Mouse (Mus musculus): ENCODE measurements around the gene Adam1a. TPM values are rescaled to one million over a fixed set of nuclear protein-coding genes. Genes with fewer than 3 reads are reported as not detected.

Adam1a gene
- polyA plus RNA-seq, 1 experiment from 2014 or later, result 1.3 TPM

DNA sequence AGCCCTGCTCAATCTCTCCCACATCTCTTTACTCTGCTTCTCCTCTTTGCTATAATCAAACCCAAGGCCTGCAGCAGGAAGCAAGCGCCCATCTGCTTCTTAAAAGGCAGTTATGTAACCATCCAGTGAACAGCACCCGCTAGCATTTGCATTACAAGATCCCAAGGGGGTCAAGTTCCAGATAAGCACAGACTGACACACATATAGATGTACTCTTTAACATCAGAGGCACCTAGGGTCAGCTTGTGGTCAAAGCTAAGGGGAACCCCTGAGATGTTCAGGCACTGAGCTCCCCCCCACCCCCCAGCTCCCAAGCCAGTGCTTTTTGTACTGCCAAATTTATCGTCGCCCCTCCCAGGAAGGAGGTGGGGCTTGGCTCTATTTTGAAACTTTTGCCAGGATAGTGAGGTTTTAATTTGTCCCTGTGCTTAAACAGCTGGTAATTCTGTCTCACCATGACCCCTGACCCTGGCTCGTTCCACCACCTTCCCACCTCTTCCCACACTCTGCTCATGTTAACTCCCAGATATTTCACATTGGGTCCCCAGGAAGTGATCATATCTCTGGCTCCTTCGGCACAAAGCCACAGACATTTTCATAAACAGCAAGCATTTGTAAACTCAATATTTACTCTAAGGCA is 41.2 kb upstream of the Adam1a start:
- ATAC-seq (ENCODE audit: insufficient read depth, low FRiP score), result 0 out of 2 replicates have a peak, but pooled peaks have one; percentile 18
- peaks cover 21% of the 10 kb centered on the region for H3K4me1 ChIP-seq (ENCODE audit: control insufficient read depth, insufficient read depth, low read length)
- H3K4me2 ChIP-seq (ENCODE audit: low read depth, low read length), result no peak overlapping the region; the same call in 1 of the 2 replicates
- no peaks in the 10 kb centered on the region for H3K36me3 ChIP-seq (ENCODE audit: control insufficient read depth, insufficient read depth, low read length)
- H3K9me3 ChIP-seq (replicated peaks; ENCODE audit: control insufficient read depth, low read length), result no peaks in the 10 kb centered on the region
- H3K27me3 ChIP-seq (ENCODE audit: control insufficient read depth, insufficient read depth, low read length), result no peaks in the 10 kb centered on the region
- WGBS, result 37% methylated on average over 6 of the region's 6 CpGs
- peak overlapping the region; percentile 66 for H3K27ac ChIP-seq (ENCODE audit: low read length)
- H3K4me3 ChIP-seq (replicated peaks; ENCODE audit: low read length), result no peak overlapping the region
- no peak overlapping the region for H3K9ac ChIP-seq (ENCODE audit: low read length)

DNA sequence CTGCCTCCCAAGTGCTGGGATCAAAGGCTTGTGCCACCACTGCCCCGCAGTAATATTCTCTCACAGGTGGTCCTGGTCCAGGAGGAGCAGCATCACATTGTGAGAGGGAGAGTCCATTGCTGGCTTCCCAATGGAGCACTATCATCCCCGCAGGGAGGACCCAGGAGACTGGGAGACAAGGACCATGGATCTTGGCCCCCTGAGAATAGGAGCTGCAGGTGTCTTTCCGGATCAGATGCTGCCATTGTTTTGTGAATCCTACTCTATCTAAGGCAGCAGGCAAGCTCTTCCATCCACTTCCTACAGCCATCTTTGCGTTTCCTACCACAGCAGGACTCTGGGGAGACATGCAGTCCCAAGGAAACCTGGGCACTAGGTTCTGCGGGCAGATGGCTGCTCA is 40.4 kb upstream of the Adam1a start:
- no peak for ATAC-seq (ENCODE audit: insufficient read depth, low FRiP score)
- Histone ChIP-seq H3K9me3 (replicated peaks; ENCODE audit: control insufficient read depth, low read length) (no peaks in the 10 kb centered on the region), H3K27me3 (ENCODE audit: control insufficient read depth, insufficient read depth, low read length) (no peaks in the 10 kb centered on the region), H3K4me1 (ENCODE audit: control insufficient read depth, insufficient read depth, low read length) (peaks cover 21% of the 10 kb centered on the region), H3K4me2 (ENCODE audit: low read depth, low read length) (no peak overlapping the region), H3K4me3 (replicated peaks; ENCODE audit: low read length) (no peak overlapping the region), H3K36me3 (ENCODE audit: control insufficient read depth, insufficient read depth, low read length) (no peaks in the 10 kb centered on the region), H3K9ac (ENCODE audit: low read length) (no peak overlapping the region), H3K27ac (ENCODE audit: low read length) (peak overlapping the region; percentile 66)
- 90% methylated on average over 5 of the region's 5 CpGs for WGBS

DNA sequence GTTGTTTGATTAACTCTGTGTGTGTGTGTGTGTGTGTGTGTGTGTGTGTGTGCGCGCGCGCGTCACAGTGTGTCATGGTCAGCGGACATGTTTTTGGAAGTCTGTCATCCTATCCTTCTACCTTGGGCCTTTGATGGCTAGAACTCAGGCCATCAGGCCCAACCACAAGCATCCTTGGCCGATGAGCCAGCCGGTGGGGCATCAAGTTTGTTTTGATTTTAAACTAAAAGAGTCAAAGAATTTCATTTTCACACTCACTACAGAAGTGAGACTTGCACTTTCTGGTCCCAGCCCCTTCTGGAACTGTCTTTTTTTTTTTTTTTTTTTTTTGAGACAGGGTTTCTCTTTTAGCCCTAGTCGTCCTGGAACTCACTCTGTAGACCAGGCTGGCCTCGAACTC is 39.7 kb upstream of the Adam1a start:
- 88% methylated on average over 10 of the region's 10 CpGs for WGBS
- H3K4me3 ChIP-seq (replicated peaks; ENCODE audit: low read length), result no peak overlapping the region
- no peaks in the 10 kb centered on the region for H3K27me3 ChIP-seq (ENCODE audit: control insufficient read depth, insufficient read depth, low read length)
- no peaks in the 10 kb centered on the region for H3K9me3 ChIP-seq (replicated peaks; ENCODE audit: control insufficient read depth, low read length)
- no peak overlapping the region for H3K4me2 ChIP-seq (ENCODE audit: low read depth, low read length)
- peaks cover 21% of the 10 kb centered on the region for H3K4me1 ChIP-seq (ENCODE audit: control insufficient read depth, insufficient read depth, low read length)
- ATAC-seq (ENCODE audit: insufficient read depth, low FRiP score), result no peak
- H3K27ac ChIP-seq (ENCODE audit: low read length), result no peak overlapping the region
- H3K36me3 ChIP-seq (ENCODE audit: control insufficient read depth, insufficient read depth, low read length), result no peaks in the 10 kb centered on the region
- no peak overlapping the region for H3K9ac ChIP-seq (ENCODE audit: low read length)

DNA sequence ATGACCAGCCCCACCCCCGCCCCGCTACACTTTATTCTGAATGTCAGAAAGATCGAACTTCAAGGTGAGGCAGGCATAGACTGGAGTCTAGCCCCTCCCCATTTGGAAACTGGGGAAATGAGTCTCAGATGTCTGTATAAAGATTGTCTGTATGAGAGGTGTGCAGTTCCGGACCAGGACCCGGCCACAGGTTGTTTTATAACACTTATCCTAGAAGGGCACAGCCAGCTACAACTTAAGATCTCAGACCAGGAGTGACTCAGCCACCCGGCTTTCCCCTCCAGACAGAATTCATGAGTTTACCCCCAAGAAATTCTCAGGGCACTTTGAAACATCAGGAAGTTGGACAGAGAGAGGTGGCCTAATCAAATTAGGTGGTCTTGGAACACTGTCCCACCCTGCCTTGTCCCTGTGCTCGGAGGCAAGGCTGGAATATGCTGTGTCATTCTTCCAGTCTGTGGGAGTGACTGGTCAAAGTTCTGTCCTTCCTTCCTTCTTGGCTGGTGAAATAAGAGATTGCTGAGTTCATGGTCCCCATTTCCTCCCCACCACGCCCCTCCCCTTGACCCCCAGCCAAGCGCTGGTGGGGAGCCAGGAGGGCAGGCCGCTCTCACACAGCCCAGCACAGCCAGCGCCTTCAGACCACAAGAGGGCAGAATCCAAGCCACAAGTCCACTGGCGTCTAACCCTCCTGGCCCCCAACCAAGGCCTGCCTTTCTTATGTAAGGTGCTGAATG is 38.7 kb upstream of the Adam1a start:
- WGBS, result 46% methylated on average over 12 of the region's 12 CpGs
- 0 out of 2 replicates have a peak overlapping the region, but pooled peaks have one; percentile 7 for H3K4me2 ChIP-seq (ENCODE audit: low read depth, low read length)

DNA sequence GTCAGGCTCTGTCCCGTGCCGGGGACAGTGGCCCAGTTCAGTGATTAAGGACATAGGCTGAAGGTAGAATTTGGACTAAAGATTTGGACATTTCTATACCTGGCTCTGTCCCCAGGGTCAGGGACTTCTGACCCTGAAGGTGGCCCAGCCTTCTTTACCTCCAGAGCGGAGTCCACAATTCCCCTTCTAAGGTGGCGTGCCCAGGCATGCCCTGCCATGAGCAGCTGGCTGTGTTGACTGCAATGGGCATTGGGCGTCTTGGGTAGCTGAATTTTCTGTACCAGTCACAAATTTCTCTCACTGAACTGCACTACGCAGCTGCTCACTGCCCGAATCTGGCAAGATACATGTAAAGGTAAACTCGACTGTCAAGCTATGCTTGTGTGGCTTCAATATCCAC is 36.7 kb upstream of the Adam1a start:
- Histone ChIP-seq H3K4me3 (replicated peaks; ENCODE audit: low read length) (no peak overlapping the region), H3K4me1 (ENCODE audit: control insufficient read depth, insufficient read depth, low read length) (peaks cover 15% of the 10 kb centered on the region; the same call in 1 of the 2 replicates), H3K9me3 (replicated peaks; ENCODE audit: control insufficient read depth, low read length) (no peaks in the 10 kb centered on the region), H3K27me3 (ENCODE audit: control insufficient read depth, insufficient read depth, low read length) (no peaks in the 10 kb centered on the region), H3K9ac (ENCODE audit: low read length) (no peak overlapping the region), H3K36me3 (ENCODE audit: control insufficient read depth, insufficient read depth, low read length) (no peaks in the 10 kb centered on the region; the same call in 1 of the 2 replicates), H3K4me2 (ENCODE audit: low read depth, low read length) (no peak overlapping the region), H3K27ac (ENCODE audit: low read length) (no peak overlapping the region)
- 91% methylated on average over 8 of the region's 8 CpGs for WGBS
- ATAC-seq (ENCODE audit: insufficient read depth, low FRiP score), result no peak

More for the DNA sequence above, 38.7 kb upstream of the Adam1a start:
- Histone ChIP-seq H3K27ac (ENCODE audit: low read length) (peak overlapping the region; percentile 70), H3K4me3 (replicated peaks; ENCODE audit: low read length) (no peak overlapping the region), H3K4me1 (ENCODE audit: control insufficient read depth, insufficient read depth, low read length) (peaks cover 21% of the 10 kb centered on the region), H3K27me3 (ENCODE audit: control insufficient read depth, insufficient read depth, low read length) (no peaks in the 10 kb centered on the region), H3K9ac (ENCODE audit: low read length) (no peak overlapping the region), H3K36me3 (ENCODE audit: control insufficient read depth, insufficient read depth, low read length) (no peaks in the 10 kb centered on the region; the same call in 1 of the 2 replicates), H3K9me3 (replicated peaks; ENCODE audit: control insufficient read depth, low read length) (no peaks in the 10 kb centered on the region)
- peak; percentile 89 for ATAC-seq (ENCODE audit: insufficient read depth, low FRiP score)

DNA sequence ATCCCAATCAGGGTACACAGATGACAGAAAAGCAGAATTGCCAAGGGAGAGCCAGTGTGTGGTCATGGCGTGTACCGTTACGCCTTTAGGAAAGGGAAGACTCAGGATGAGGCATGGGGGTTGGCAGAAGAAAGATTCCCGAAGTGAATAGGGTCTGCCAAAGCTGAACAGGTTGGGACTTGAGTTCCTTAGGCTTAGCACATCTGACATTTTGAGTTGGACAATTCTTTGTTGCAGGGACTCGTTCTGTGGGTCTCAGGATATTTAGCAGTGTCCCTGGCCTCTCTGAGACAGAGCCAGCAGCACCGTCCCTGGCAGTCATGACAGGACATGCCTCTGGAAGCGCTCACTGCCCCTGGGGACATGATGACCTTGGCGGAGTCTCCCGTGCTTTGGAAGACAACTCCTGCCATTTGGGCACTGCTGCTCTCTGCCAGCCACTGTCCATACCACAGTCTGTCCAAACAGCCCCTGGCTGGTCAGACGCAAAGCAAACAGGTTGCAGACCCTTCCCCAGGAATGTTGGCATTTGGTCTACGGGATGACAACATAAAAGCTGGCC is 31.7 kb upstream of the Adam1a start:
- no peak overlapping the region for H3K9ac ChIP-seq (ENCODE audit: low read length)
- no peaks in the 10 kb centered on the region for H3K4me1 ChIP-seq (ENCODE audit: control insufficient read depth, insufficient read depth, low read length)
- 82% methylated on average over 11 of the region's 11 CpGs for WGBS
- H3K27me3 ChIP-seq (ENCODE audit: control insufficient read depth, insufficient read depth, low read length), result no peaks in the 10 kb centered on the region
- H3K36me3 ChIP-seq (ENCODE audit: control insufficient read depth, insufficient read depth, low read length), result no peaks in the 10 kb centered on the region; the same call in 1 of the 2 replicates
- no peak overlapping the region for H3K4me3 ChIP-seq (replicated peaks; ENCODE audit: low read length)
- no peaks in the 10 kb centered on the region for H3K9me3 ChIP-seq (replicated peaks; ENCODE audit: control insufficient read depth, low read length)
- H3K27ac ChIP-seq (ENCODE audit: low read length), result no peak overlapping the region
- ATAC-seq (ENCODE audit: insufficient read depth, low FRiP score), result no peak
- H3K4me2 ChIP-seq (ENCODE audit: low read depth, low read length), result no peak overlapping the region

DNA sequence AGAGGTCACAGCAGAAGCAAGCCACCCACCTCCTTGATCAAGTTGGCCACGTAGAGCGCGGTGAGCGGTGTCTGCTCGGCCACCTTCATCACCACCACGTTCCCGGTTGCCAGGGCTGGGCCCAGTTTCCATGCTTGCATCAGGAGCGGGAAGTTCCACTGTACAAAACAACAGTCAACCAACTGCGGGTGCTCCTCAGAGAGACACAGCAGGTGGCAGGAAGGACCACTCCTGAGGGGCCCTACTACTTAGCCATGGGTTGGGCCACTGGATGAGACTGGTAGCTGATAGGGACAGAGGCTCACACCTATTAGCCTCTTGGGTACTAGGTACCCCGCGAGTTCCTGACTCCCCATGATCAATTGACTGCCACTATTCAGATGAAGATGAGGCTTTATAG is 30.6 kb upstream of the Adam1a start:
- WGBS, result 93% methylated on average over 11 of the region's 11 CpGs
- H3K9ac ChIP-seq (ENCODE audit: low read length), result no peak overlapping the region
- no peak overlapping the region for H3K27ac ChIP-seq (ENCODE audit: low read length)
- no peaks in the 10 kb centered on the region for H3K9me3 ChIP-seq (replicated peaks; ENCODE audit: control insufficient read depth, low read length)
- no peaks in the 10 kb centered on the region for H3K27me3 ChIP-seq (ENCODE audit: control insufficient read depth, insufficient read depth, low read length)
- ATAC-seq (ENCODE audit: insufficient read depth, low FRiP score), result no peak
- no peaks in the 10 kb centered on the region; the same call in 1 of the 2 replicates for H3K36me3 ChIP-seq (ENCODE audit: control insufficient read depth, insufficient read depth, low read length)
- H3K4me2 ChIP-seq (ENCODE audit: low read depth, low read length), result no peak overlapping the region
- no peaks in the 10 kb centered on the region for H3K4me1 ChIP-seq (ENCODE audit: control insufficient read depth, insufficient read depth, low read length)
- no peak overlapping the region for H3K4me3 ChIP-seq (replicated peaks; ENCODE audit: low read length)

DNA sequence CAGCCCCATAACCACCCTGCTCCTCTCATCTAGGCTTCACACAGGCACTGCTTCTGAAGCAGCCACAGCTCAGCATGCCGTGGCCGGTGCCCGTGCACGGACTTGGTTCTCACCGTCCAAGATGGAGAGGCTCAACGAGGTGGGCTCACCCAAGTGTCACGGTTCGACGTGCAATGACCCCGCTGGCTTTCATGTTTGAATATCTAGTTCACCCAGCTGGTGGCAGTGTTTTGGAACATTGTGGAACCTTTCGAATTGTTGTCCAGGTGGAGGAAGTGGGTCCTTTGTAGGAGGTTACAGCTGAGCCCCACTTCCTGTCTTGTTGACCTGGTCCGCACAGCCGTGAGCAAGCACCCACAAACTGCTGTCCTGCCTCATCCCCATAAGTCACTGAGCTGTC is 28.9 kb upstream of the Adam1a start:
- Histone ChIP-seq H3K27ac (ENCODE audit: low read length) (no peak overlapping the region), H3K4me2 (ENCODE audit: low read depth, low read length) (no peak overlapping the region), H3K27me3 (ENCODE audit: control insufficient read depth, insufficient read depth, low read length) (no peaks in the 10 kb centered on the region), H3K4me1 (ENCODE audit: control insufficient read depth, insufficient read depth, low read length) (no peaks in the 10 kb centered on the region), H3K36me3 (ENCODE audit: control insufficient read depth, insufficient read depth, low read length) (no peaks in the 10 kb centered on the region; the same call in 1 of the 2 replicates), H3K9me3 (replicated peaks; ENCODE audit: control insufficient read depth, low read length) (no peaks in the 10 kb centered on the region), H3K4me3 (replicated peaks; ENCODE audit: low read length) (no peak overlapping the region), H3K9ac (ENCODE audit: low read length) (no peak overlapping the region)
- WGBS, result 89% methylated on average over 13 of the region's 13 CpGs
- no peak for ATAC-seq (ENCODE audit: insufficient read depth, low FRiP score)

DNA sequence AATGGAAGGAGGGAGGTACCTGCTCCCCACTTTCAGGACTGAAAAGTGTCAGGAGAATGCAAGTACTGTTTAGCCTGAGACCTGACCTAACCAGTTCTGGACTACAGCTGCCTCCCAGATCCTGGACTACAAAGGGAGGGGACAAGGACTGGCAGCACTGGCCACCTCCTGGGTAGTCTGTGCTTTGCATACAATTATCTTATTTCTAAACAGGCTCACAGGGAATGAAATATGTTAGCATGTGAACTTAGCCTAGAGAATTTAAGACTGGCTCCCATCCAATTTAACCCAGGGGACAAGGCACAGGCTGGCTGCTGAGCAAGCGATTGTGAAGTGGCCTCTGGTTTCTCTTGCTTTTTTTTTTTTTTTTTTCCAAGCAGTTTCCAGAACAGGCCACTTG is 25.5 kb upstream of the Adam1a start:
- H3K36me3 ChIP-seq (ENCODE audit: control insufficient read depth, insufficient read depth, low read length), result no peaks in the 10 kb centered on the region
- H3K9me3 ChIP-seq (replicated peaks; ENCODE audit: control insufficient read depth, low read length), result no peaks in the 10 kb centered on the region
- 44% methylated on average over 1 of the region's 1 CpGs for WGBS
- no peak overlapping the region for H3K9ac ChIP-seq (ENCODE audit: low read length)
- no peak for ATAC-seq (ENCODE audit: insufficient read depth, low FRiP score)
- no peak overlapping the region for H3K27ac ChIP-seq (ENCODE audit: low read length)
- H3K4me1 ChIP-seq (ENCODE audit: control insufficient read depth, insufficient read depth, low read length), result no peaks in the 10 kb centered on the region
- H3K27me3 ChIP-seq (ENCODE audit: control insufficient read depth, insufficient read depth, low read length), result no peaks in the 10 kb centered on the region
- H3K4me2 ChIP-seq (ENCODE audit: low read depth, low read length), result no peak overlapping the region
- no peak overlapping the region for H3K4me3 ChIP-seq (replicated peaks; ENCODE audit: low read length)
